Mouse (Mus musculus) forebrain, embryonic 16.5 days (tissue): Measurements from ENCODE around the gene Igf1r. TPM values are rescaled to one million over a fixed set of nuclear protein-coding genes. Genes with fewer than 3 reads are reported as not detected.

Experiments
- ATAC-seq: fragments of 200-750 bp; cut with Nextera tagmentation; 2 replicates; pipeline ENCODE4 v1.8.0; 2017; ENCODE audit warnings: mild to moderate bottlenecking, moderate library complexity
- H3K27ac ChIP-seq: fragments of 300-500 bp; sonication (generic); 2 replicates; pipeline ENCODE4 v1.5.1; 2014; ENCODE audit warnings: low read length, control low read depth
- H3K27me3 ChIP-seq: fragments of 300-500 bp; sonication (generic); replicated peaks from 2 replicates; pipeline ENCODE4 v1.6.1; 2014; ENCODE audit warnings: low read length; ENCODE audit not compliant: control insufficient read depth, insufficient read depth
- H3K36me3 ChIP-seq: fragments of 300-500 bp; sonication (generic); 2 replicates; pipeline ENCODE4 v1.6.1; 2014; ENCODE audit not compliant: control insufficient read depth, insufficient read depth
- H3K4me1 ChIP-seq: fragments of 300-500 bp; sonication (generic); replicated peaks from 2 replicates; pipeline ENCODE4 v1.6.1; 2014; ENCODE audit warnings: low read length; ENCODE audit not compliant: control insufficient read depth, insufficient read depth
- H3K4me2 ChIP-seq: fragments of 300-500 bp; sonication (generic); 2 replicates; pipeline ENCODE4 v1.6.1; 2014; ENCODE audit warnings: mild to moderate bottlenecking, low read length, control low read depth
- H3K4me3 ChIP-seq: fragments of 300-500 bp; sonication (generic); replicated peaks from 2 replicates; pipeline ENCODE4 v1.5.1; 2014; ENCODE audit warnings: mild to moderate bottlenecking, low read length, control low read depth
- H3K9ac ChIP-seq: fragments of 300-500 bp; sonication (generic); replicated peaks from 2 replicates; pipeline ENCODE4 v1.6.1; 2014; ENCODE audit warnings: low read depth, low read length, control low read depth
- H3K9me3 ChIP-seq: fragments of 300-500 bp; sonication (generic); 2 replicates; pipeline ENCODE4 v1.6.1; 2016; ENCODE audit warnings: low read length; ENCODE audit not compliant: control insufficient read depth
- WGBS: fragments of 180-500 bp; shearing (Covaris S2); extraction: QIAGEN DNeasy Blood & Tissue Kit; methylation state at CpG from one replicate; pipeline ENCODE4 v1.1.7; 2014; 5-methylcytosine and 5-hydroxymethylcytosine counted together
- polyA plus RNA-seq: library from polyadenylated mRNA; unstranded; fragments of >200 nt; fragmentation: Nextera tagmentation; extraction: Ambion mirVana; gene quantifications from 2 replicates; pipeline ENCODE4 v1.2.1, GENCODE M21; 2015

Igf1r gene
- polyA plus RNA-seq, 1 experiment from 2014 or later, result 27.1 TPM

DNA sequence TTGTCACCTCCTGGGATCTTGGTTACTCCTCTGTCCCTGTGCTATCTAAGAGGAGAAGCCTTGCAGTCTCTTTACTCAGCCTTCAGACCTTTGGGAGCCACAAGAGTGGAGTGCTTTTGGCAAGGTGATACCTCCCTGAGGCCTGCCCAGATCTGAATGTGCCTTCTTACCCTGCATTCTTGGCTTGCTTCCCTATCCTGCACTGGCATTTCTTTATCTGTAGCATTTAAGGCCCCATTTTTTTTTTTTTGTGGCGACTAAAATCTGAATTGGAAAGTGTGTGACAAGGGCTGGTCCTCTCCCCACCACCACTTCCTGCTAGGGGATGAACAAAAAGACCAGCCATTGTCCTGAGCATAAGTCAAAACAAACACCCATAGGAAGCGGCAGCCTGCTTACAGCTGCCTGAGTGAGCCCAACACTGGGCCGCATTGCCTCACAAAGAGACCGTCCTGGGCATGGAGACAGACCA lies 133.3 kb downstream of the Igf1r start:
- H3K9ac ChIP-seq, result no peak overlapping the region
- no peaks in the 10 kb centered on the region for H3K27me3 ChIP-seq
- H3K4me1 ChIP-seq, result peaks cover 36% of the 10 kb centered on the region
- H3K36me3 ChIP-seq, result no peaks in the 10 kb centered on the region
- no peak overlapping the region for H3K4me3 ChIP-seq
- H3K9me3 ChIP-seq, result no peaks in the 10 kb centered on the region
- peak; percentile 55; the same call in 1 of the 2 replicates for ATAC-seq
- H3K4me2 ChIP-seq, result no peak overlapping the region
- WGBS, result 15% methylated on average over 4 of the region's 4 CpGs
- H3K27ac ChIP-seq, result peak overlapping the region; percentile 85; the same call in 1 of the 2 replicates

DNA sequence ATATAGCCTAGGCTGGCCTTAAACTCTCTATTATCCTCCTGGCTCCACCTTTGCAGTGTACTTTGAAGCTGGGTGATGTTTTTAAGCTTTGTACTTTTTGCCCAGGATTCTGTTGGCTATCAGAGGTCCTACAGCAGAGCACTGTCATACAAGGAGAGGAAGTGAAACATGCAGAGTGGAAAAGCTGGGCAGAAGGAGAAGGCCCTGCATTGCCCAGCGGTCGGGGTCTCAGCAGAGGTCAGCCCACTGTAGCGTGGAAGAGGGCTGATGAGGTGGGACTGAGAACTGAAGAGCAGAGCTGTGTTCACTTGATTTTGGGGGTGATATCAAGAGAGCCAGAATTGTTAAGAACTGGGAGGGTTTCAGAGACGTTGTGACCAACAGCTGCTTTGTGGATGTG lies 134.9 kb downstream of the Igf1r start:
- Histone ChIP-seq H3K27ac (no peak overlapping the region), H3K4me2 (no peak overlapping the region), H3K9me3 (no peaks in the 10 kb centered on the region)

GRCm38 (mm10) chr7:68088825-68089224 lies 136.2 kb downstream of the Igf1r start:
- WGBS, result 67% methylated on average over 6 of the region's 6 CpGs
- no peak for ATAC-seq

More for the DNA sequence above, 134.9 kb downstream of the Igf1r start:
- Histone ChIP-seq H3K27me3 (no peaks in the 10 kb centered on the region), H3K4me3 (no peak overlapping the region), H3K4me1 (peaks cover 36% of the 10 kb centered on the region), H3K9ac (no peak overlapping the region), H3K36me3 (no peaks in the 10 kb centered on the region)
- ATAC-seq, result no peak
- WGBS, result 69% methylated on average over 4 of the region's 4 CpGs

GRCm38 (mm10) chr7:68089725-68090124 lies 137.1 kb downstream of the Igf1r start:
- Histone ChIP-seq H3K4me2 (no peak overlapping the region), H3K27ac (no peak overlapping the region), H3K36me3 (no peaks in the 10 kb centered on the region), H3K9ac (no peak overlapping the region), H3K27me3 (no peaks in the 10 kb centered on the region), H3K4me1 (peaks cover 31% of the 10 kb centered on the region), H3K4me3 (no peak overlapping the region), H3K9me3 (no peaks in the 10 kb centered on the region)
- 91% methylated on average over 10 of the region's 10 CpGs for WGBS
- no peak for ATAC-seq

More at GRCm38 (mm10) chr7:68088825-68089224, 136.2 kb downstream of the Igf1r start:
- Histone ChIP-seq H3K4me1 (peaks cover 36% of the 10 kb centered on the region), H3K36me3 (no peaks in the 10 kb centered on the region), H3K9me3 (no peaks in the 10 kb centered on the region), H3K27me3 (no peaks in the 10 kb centered on the region), H3K27ac (no peak overlapping the region), H3K4me2 (no peak overlapping the region), H3K4me3 (no peak overlapping the region), H3K9ac (no peak overlapping the region)

- Histone ChIP-seq H3K27me3 (no peaks in the 10 kb centered on the region), H3K9me3 (no peaks in the 10 kb centered on the region), H3K36me3 (no peaks in the 10 kb centered on the region), H3K4me2 (no peak overlapping the region), H3K27ac (no peak overlapping the region), H3K9ac (no peak overlapping the region), H3K4me1 (peaks cover 24% of the 10 kb centered on the region), H3K4me3 (no peak overlapping the region)
- 80% methylated on average over 8 of the region's 8 CpGs for WGBS
- no peak for ATAC-seq
These were observed 137.9 kb downstream of the Igf1r start for GRCm38 (mm10) chr7:68090576-68090975.

DNA sequence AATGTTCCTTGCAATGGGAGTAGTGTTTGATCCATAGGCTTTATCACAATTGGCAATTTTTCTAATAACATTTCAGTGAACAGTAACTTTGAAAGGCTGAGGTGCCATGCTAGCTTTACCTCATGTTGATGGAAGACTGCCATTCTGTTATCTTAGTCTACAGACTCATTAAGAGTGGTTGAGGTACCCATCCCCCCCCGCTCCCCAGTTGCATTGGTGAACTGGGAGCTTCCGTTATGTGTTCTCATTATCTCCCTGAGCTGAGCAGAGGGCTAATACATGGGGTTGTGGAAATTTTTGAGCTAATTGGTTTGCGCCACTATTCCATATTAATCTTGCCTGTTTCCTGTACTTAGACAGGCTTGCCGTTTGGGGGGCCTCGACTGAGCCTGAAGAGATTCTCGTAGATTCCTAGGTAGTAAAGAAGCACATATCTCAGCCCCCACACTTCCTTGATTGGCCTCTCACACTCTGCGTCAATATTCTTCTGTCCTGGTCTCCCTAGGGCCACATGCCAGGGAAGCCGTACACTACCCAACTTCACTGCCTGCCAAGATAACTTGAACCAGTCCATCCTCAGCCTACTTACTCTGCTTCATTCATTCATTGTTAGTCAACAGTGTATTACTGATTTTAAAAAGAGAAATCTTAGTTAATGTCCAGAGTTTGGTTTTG lies 139.8 kb downstream of the Igf1r start:
- WGBS, result 75% methylated on average over 8 of the region's 8 CpGs
- H3K4me1 ChIP-seq, result peaks cover 14% of the 10 kb centered on the region
- no peak overlapping the region for H3K27ac ChIP-seq
- H3K36me3 ChIP-seq, result no peaks in the 10 kb centered on the region
- ATAC-seq, result no peak
- no peaks in the 10 kb centered on the region for H3K27me3 ChIP-seq
- no peak overlapping the region for H3K4me2 ChIP-seq
- no peak overlapping the region for H3K4me3 ChIP-seq
- H3K9ac ChIP-seq, result no peak overlapping the region
- no peaks in the 10 kb centered on the region for H3K9me3 ChIP-seq

DNA sequence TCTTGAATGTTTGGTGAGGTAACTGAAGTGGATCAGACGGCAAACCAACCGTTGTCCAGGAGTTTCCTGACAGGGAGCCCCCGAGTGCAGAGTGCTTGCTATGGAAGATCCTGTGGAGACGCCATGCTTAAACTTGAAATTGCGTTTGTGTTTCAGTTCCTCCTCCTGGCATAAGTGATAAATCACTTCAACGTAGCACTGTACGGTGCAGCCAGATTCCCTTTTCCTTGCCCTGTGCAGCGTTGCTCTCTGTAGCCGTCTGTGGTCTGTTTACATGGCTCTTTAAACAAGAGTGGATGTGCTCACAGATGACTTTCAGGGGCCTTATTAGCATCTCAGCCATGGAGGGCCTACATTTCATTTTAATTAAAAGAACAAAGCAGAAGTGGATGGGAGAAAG lies 141.2 kb downstream of the Igf1r start:
- H3K4me2 ChIP-seq, result no peak overlapping the region
- H3K36me3 ChIP-seq, result no peaks in the 10 kb centered on the region
- ATAC-seq, result no peak
- H3K9me3 ChIP-seq, result no peaks in the 10 kb centered on the region
- no peak overlapping the region for H3K9ac ChIP-seq
- no peak overlapping the region for H3K4me3 ChIP-seq
- H3K4me1 ChIP-seq, result peaks cover 8% of the 10 kb centered on the region
- H3K27ac ChIP-seq, result no peak overlapping the region
- whole genome bisulfite sequencing, result 72% methylated on average over 9 of the region's 9 CpGs
- no peaks in the 10 kb centered on the region for H3K27me3 ChIP-seq

DNA sequence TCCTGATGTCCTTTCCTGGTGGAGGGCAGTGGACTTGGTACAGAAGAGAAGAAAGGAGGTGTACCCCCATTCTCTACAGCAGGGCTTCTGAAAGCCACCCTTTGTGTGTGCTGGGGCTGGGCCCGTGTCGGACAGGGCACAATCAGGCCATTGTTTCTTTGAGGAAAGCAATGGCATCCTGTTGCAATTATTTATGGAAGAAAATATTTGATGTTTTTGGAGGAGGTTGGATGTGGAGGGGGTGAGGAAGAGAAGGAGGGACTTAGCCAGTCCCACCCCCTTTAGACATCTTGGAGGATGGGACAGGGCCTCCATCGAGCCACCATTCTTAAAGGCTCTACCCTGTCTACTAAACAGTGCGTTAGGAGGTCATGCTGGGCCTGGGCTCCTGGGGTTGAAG lies 142.9 kb downstream of the Igf1r start:
- H3K4me2 ChIP-seq, result no peak overlapping the region
- H3K4me3 ChIP-seq, result no peak overlapping the region
- H3K36me3 ChIP-seq, result no peaks in the 10 kb centered on the region
- no peaks in the 10 kb centered on the region for H3K9me3 ChIP-seq
- 35% methylated on average over 4 of the region's 4 CpGs for WGBS
- no peak overlapping the region for H3K27ac ChIP-seq
- no peak for ATAC-seq
- H3K9ac ChIP-seq, result no peak overlapping the region
- no peaks in the 10 kb centered on the region for H3K27me3 ChIP-seq
- peaks cover 1% of the 10 kb centered on the region for H3K4me1 ChIP-seq

GRCm38 (mm10) chr7:68096411-68096810 lies 143.8 kb downstream of the Igf1r start:
- Histone ChIP-seq H3K9me3 (no peaks in the 10 kb centered on the region), H3K27me3 (no peaks in the 10 kb centered on the region), H3K36me3 (no peaks in the 10 kb centered on the region), H3K27ac (no peak overlapping the region), H3K9ac (no peak overlapping the region), H3K4me2 (no peak overlapping the region), H3K4me3 (no peak overlapping the region), H3K4me1 (no peaks in the 10 kb centered on the region; the same call in 1 of the 2 replicates)
- 87% methylated on average over 6 of the region's 6 CpGs for WGBS
- no peak for ATAC-seq
